Mouse (Mus musculus) erythroid progenitor cell, adult 5-6 weeks (primary cell): Measurements from ENCODE around the gene Gm26938. TPM values are rescaled to one million over a fixed set of nuclear protein-coding genes. Genes with fewer than 3 reads are reported as not detected.

ENCODE experiments used
- ATAC-seq: replicated peaks from 2 replicates; pipeline ENCODE4 v1.8.0; 2016; ENCODE audit warnings: moderate number of reproducible peaks, mild to moderate bottlenecking, moderate TSS enrichment, inconsistent platforms; ENCODE audit not compliant: poor library complexity, low FRiP score, severe bottlenecking
- total RNA-seq, 2 experiments: library from RNA; stranded (forward) in 1 of 2; stranded (reverse) in 1 of 2; fragments of 150-400 nt in 1 of 2; fragments of 186-747, 209-891 nt in 1 of 2; gene quantifications; 2 replicates each; pipeline versions ENCODE4 v1.2.3 to v1.2.4; 2015 to 2017; ENCODE audit warnings: low replicate concordance in 2 of 2

Gm26938 gene
- total RNA-seq, 2 experiments from 2014 or later, result not detected

DNA sequence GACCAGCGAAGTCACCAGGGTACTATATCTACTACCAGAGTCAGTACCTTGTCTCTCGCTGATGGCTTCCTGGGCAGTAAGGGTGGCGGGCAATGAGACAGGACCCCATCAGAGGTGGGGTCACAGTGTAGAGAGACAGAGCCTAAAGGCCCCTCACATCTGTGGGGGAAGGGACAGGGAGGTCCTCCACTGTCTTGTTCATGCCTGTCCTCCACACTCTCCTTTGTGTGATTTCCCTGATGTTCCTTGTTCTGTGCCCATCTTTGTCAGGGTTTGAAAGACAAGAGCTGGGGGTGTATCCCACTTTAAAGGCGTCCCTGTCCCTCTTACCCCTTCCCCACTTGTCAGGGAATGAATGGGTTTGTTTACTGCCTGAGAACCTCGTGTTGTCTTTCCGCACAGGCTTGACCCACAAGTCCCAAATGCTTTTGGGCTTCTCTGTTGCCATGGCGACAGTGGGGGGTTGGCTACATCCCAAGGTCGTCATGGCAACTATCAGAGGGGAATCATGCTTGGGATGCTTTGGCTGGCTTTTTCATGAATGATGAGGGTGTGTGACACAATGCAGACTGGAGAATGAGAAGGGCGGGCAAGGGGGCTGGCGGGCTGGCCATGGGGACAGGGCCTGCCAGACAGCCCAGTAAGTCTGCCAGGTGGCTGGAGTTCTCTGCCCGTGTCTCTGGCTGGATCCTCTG, 28.6 kb downstream of the Gm26938 start:
- no peak for ATAC-seq

DNA sequence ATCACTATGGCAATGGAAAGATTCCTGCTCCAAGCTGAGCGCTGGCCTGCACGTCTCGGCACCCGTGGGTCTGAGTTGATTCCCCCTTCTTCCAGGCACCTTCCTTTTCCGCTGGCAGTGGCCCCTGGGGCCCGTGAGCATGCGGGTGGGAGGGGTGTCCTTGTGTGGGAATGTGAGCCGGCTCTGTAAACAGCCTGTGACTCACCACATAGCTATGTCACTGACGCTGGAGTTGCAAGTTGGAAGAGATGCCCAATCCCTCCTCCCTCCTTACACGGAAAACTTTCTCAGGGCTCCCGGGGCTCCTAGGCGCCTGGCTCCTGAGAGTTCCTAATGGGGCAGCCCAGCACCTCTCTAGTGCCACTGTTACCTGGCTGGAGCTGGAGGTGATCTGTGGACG, 29.3 kb downstream of the Gm26938 start:
- ATAC-seq, result no peak

DNA sequence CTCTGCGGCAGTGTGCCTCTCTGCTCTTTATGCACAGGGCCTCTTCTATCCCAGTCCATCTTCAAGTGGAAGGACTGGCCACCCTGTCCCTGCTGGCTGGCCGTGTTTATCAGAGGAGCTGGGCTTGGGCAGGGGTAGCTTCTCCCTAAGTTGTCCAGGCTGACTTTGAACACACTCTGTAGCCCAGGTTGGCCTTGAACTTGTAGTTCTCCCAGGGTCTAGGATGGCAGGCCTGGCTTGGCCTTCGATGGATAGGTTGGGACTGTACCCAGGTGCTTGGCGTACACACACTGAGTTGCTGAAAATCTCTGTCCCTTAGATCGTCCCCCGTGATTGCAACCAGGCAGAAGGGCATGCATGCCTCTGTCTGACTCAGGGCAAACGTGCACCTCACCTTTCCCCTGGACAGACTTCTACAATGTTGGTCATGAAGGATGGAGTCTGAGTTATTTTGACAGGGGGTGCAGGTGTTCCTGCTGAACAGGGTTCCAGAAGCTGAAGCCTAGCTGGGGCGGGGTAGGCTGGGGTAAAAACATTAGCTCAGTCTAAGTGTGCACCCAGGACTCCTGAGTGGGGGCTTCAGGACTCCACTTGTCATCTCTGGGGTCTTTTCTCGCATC, 30.1 kb downstream of the Gm26938 start:
- no peak for ATAC-seq

DNA sequence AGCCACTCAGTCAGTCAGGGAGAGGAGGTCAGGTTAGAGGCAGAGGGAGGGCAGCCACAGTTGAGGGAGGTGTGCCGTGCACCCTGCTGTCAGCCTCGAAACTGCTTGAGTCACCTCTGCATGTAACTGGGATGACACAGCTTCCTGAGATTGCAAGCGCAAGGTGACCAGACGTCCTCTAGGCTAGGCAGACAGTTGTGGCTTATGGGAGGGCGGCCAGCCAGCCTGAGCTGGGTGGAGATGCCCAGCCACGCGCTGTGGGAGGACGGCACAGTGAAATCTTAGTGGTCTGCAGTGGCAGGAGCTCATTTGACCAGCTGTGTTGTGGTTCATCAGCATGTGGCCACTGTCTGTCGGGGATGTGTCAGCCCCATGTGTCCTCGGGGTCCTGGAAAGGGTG, 31.3 kb downstream of the Gm26938 start:
- peak; percentile 52 for ATAC-seq

DNA sequence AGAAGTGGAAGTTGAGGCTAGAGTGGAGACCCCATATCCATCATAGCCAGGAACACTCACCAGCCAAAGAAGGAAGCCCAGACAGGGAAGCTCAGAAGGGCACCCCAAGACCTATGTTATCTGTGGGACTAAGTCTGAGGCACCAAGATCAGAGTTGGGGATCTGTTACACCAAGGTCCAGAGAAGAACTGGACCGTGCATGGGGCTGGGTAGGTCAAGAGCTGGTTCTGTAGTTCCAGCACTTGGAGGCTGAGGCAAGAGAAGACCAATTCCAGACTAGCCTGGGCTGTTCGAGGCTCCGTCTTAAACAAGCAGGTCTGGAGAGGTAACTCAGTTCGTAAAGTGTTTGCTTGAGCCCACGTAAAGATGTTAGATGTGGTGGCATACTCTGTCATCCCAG, 32.1 kb downstream of the Gm26938 start:
- no peak for ATAC-seq

DNA sequence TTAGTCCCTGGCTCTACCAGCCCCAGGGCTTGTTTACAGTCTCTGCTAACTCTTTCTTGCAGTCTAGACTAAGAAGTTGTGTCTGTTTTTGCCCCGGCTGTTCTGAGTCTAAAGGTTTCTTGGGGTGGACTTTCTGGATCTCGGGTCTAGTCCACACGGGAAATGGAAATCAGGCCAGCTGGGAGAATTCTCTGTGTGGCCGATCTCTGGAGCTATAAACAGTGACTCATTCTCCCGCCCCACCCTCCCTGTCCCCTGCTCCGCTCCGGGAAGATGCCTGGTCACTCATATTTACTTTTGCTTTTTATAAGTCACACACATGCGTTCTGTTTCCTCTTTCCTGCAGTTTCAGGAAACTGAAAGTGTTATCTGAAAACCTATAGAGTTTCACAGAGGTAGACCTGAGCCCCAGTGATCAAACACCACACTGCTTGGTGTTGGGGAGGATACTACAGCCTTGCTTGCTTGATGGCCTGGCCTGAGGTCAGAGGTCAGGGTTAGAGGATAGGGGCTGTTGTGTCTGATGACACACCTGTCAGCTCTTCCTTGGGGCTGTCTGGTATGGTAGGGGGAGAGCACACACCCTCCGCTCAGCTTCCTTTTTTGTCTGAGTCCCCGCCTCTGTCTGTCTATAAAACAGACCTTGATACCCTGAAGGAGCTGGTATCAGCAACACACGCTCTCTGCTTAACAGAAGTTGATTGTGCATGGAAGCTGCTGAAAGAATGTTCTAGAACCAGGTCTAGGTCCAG, 32.7 kb downstream of the Gm26938 start:
- ATAC-seq, result 0 out of 2 replicates have a peak, but pooled peaks have one; percentile 20

DNA sequence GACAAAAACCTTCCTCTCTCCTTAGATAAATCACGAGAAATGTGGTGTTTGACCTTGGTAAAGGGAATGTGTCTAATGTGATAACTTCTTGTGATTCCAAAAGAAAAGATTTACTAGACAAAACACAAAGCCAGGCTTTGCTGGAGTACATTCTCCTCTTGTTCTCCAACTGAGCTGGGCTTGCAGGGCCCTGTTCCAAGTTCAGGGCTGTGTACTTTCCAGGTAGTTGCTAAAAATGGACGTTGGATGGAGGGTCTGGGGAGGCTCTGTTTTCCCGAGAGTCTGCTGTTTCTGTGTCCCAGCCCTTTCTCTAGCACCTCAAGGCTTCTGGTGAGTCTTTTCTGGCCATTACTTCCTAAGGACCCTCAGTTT, 33.3 kb downstream of the Gm26938 start:
- ATAC-seq, result no peak

DNA sequence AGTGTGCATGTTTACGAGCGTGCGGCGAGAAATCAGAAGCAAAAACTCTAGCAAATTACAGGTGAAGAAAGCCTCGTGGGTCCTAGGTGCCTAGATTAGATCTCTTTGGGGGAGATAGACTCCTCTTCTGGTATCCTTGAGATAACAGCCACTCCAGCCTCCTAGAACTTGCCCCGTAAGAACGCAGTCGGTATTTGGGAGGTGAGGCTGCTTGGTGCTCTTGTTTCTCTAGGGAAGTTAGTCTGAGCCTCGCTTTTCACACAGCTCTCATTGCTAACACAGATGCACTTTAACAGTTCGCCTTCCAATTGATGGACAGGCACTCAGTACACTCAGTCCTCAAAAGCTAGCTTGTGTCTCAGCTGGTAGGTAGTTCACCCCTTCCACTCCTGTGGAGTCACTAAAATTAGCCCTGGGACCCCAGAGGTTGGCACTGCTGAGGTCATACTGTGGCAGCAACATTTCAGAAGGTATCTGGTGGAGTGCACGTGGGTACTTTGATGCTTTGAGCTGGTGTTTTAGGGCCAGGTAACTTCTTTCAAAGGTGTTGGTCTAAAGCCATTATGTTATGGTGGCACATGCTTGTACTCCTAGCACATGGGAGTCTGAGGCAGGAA, 33.9 kb downstream of the Gm26938 start:
- 0 out of 2 replicates have a peak, but pooled peaks have one; percentile 17 for ATAC-seq

DNA sequence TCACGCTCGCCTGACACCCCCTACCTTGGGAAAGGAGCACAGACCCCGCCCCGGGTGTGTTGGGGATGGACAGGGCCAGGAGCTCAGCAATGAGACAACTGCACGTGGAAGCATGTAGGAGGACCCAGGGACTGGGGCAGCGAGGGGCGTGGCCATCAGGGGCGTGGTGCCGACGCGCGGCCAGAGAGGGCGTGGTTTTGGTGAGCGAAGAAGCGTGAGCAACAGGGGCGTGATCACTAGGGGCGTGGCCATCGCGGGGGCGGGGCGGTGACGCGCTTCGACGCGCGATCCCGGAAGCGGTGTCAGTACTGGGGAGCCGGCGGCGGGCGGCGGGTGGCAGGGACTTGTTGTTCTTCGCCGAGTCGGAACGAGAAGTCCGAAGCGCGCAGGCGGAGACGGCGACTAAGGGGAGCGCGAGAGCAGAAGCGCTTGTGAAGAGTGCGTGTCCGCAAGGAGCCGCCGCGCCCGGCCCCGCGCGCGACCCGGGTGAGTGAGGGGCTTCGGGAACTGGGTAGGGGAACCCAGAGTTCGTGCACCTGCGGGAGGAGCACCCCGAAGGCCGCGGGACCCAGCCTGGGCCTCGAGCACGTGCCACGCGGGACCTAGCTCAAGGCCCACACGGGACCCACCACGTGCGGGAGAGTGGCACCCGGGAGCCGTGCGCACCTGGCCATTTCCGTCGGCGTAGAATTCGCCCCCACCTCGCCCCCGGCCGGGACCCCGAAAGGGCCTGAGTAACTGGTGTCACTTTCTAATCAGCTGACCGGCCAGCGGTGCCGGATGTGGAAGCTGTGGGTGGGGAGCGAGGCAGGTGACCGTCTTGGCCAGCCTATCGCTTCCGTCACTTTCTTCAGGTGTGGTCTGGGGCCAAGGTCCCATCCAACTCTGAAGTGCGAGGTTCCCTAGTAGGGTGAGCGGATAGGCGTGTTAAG, 34.7 kb downstream of the Gm26938 start, which contains the start of gene Mafk:
TSS of gene Mafk (plus strand) at position 287 of the 932 bp plus-strand sequence.
- peak; percentile 78 for ATAC-seq

DNA sequence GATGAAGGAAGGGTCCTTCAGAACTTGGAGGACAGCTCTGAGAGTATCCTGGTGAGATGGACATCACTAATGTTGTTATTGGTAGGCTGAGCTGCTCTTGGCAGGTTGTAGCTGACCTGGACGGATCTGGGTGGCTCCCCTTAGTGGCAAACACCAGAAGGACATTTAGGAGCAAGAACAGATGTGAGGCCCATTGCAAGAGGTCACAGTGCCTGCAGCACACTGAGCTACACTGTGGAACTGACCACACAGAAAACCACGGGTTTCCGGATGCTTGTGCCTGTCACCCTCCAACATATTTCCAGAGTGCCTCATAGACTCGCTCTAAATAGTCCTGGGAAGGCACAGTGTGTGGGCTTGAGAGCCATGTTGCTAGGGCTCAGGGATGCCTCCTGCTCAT, 36.7 kb downstream of the Gm26938 start:
- ATAC-seq, result no peak

DNA sequence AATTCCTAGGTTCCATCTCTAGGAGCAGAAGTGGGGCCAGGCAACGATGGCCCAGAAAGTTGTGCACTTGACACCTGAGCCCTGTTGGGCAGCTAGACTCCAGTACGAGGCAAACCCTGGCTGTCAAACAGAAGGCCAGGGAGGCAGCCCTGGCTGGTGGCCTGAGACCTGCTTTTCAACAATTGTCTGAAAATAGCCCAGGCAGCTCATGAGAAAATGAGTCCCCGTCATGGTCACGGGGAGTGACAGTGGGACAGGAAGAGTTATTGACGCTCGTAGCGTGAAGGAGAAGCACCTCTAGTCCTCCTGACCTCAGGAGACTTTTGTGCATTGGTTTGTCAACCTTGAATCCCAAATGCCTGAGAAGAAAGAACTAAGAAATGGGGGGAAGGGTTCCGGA, 44.8 kb downstream of the Gm26938 start:
- ATAC-seq, result no peak

DNA sequence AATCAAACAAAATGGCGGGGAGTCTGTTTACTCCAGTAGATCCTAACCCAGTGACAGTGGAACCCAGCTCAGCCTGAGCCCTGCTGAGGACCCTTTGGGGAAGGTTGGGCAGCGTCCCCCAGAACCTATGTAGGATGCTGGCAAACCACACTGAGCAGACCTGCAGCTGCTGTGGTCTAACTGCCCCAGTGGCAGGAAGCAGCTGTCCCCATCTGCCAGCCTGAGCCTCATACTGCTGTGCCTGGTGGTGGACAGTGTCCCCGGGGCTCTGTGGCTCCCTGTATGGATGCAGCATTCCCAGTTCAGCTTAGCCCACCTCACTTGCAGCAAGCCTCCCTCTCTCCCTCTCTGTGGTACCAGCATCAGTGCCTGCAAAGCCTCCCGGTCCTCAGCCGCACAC, 49.2 kb downstream of the Gm26938 start:
- ATAC-seq, result no peak

DNA sequence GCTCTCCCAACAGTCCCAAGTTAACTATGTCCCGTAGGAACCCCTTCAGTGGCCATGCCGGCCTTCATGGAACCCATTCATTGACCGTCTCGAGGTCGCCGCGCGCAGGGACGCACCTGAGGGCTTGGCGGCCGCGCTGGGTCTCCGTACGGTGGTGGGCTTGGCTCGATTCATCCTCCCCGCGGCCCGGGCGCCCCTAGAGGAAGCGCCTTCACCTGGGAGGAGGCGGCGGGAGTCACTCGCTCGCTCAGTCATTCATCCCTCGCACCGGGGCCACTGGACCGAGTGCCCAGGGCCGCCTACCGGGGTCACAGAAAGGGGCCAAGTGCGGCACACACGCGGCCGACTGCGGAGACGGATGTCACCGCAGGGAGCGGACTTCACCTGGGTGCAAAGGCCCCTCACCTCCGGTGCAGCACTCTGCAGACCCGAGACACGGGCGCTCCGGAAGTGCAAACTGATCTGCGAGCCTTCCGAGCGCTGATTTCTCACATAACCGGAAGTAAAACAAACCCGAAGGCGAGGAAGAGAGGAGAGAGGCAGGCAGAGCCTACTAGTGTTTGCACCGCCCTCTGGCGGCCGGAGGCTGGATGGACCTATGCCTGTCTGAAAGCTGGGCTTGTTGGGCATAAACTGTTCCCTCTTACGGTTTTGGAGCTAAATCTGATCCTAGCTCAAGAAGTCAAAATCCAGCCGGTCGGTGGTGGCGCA, 50.8 kb downstream of the Gm26938 start, which contains the start of gene Ints1:
TSS of gene Ints1 (minus strand) at position 459 of the 711 bp plus-strand sequence.
- peak; percentile 95 for ATAC-seq

DNA sequence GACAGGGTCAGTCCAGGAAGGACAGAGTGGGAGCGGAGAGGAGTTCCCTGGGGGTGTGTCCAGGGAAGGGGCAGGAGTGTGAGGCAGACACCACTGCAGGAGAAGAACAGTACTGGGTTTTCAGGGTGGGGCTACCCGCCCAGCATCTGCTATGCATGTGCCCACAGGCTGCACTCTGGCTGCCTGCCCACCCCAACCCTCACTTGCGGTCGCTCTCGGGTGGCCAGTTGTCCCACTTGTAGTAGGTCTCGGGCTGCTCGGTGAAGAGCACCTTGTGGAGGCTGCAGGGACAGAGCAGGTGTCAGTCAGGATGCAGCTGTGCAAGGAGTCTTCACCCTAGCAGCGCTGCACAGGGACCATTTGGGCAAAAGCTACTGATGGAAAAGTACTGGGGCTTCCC, 58.0 kb downstream of the Gm26938 start:
- ATAC-seq, result no peak

DNA sequence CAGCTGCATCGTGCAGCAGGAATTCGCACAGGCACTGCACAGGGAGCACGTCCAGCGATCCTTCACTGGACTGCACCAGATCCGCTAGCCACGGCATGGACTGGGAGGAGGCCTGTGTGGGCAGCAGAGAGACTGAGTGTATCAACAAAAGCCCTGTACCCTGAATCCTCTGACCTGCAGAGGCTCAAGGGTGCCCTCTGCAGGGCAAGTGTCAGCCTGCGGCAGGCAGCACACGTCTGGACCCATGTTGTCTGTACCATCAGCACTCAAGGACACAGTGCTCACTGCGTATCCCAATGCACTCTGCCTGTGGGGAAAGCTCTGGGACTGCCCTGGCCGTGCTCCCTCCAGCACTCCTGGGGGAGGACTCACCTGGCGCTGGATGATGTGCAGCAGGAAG, 61.9 kb downstream of the Gm26938 start:
- peak; percentile 54 for ATAC-seq

DNA sequence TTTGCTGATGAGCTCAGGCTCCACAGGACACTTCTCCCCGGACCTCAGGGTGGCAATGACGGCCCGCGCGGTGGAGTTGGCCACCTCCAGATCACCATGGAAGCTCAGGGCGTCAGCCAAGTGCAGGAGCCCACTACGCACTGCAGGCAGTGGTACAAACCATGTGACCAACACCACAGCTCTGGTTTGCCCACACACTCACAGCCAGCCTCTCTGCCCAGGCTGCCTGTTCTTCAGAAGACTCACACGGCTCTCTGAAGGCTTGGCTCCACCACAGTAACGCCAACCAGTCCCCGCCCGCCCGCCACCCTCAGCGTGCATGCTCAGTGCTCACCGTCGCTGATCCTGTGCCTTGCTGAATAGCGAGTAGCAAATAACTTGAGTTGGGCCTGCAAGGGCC, 68.1 kb downstream of the Gm26938 start:
- ATAC-seq, result no peak
